Mouse (Mus musculus) heart, adult 2 months (tissue): ENCODE measurements around the gene Cd276.

Source experiments
- CTCF ChIP-seq: fragments of 200-600 bp; IDR thresholded peaks from 2 replicates; pipeline ENCODE4 v1.8.1; 2022; ENCODE audit warnings: antibody characterized with exemption, mild to moderate bottlenecking, moderate library complexity
- POLR2A ChIP-seq: fragments of 200-500 bp; IDR thresholded peaks from 2 replicates; pipeline ENCODE4 v1.6.1; 2011; ENCODE audit warnings: mild to moderate bottlenecking, low read depth, low read length, control low read depth; ENCODE audit not compliant: insufficient read depth

DNA sequence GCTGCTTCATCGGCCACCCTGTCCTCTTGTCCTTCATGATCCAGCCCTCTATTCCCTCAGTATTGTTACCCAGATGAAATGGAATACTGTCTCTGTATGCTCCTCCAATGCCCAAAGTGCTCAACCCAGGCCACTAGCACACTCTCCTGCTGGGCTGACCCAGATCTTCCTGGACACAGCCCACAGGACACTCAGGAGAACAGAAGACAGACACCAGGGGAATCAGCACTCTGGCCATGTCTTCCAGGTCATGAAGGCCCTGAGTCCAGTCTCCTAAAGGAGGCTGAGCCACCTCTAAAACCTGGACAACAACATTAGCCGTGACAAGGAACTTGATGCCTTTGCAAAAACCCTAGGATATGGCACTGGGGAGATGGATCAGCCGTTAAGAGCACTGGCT is 38.8 kb downstream of the Cd276 start:
- TF ChIP-seq CTCF (no peak), POLR2A (no peak)
